Mouse (Mus musculus) right cerebral cortex, postnatal 36 days (tissue): ENCODE results near the gene Camta1.
"Not testable (repeated sequence)": the region's sequence is repeated elsewhere in the genome, so short reads cannot be mapped to it uniquely, and the experiment has no call there.

Source experiments
- DNase-seq, 2 experiments: peaks; one replicate each; pipeline ENCODE4 v3.0.0; 2022; ENCODE audit warnings: low spot score in 2 of 2, mixed read lengths in 1 of 2

Gene Camta1

GRCm38 (mm10) chr4:150900486-150900885 is 961.2 kb downstream of the Camta1 start:
- no peak for DNase-seq

- no peak for DNase-seq
Measured at GRCm38 (mm10) chr4:150898716-150899365, 962.8 kb downstream of the Camta1 start.

GRCm38 (mm10) chr4:150896896-150897624 is 964.6 kb downstream of the Camta1 start:
- DNase-seq: no peak

GRCm38 (mm10) chr4:150894718-150895501 is 966.8 kb downstream of the Camta1 start:
- DNase-seq: no peak

GRCm38 (mm10) chr4:150891308-150891707 is 970.4 kb downstream of the Camta1 start:
- no peak for DNase-seq

GRCm38 (mm10) chr4:150889955-150890315 is 971.7 kb downstream of the Camta1 start:
- no peak for DNase-seq

GRCm38 (mm10) chr4:150889273-150889954 is 972.3 kb downstream of the Camta1 start:
- no peak for DNase-seq

- no peak for DNase-seq
Measured at GRCm38 (mm10) chr4:150888492-150888891, 973.2 kb downstream of the Camta1 start.

- DNase-seq: no peak
Measured at GRCm38 (mm10) chr4:150887903-150888302, 973.8 kb downstream of the Camta1 start.

GRCm38 (mm10) chr4:150882632-150883031 is 979.0 kb downstream of the Camta1 start:
- no peak for DNase-seq

- DNase-seq: no peak
Measured at GRCm38 (mm10) chr4:150880364-150880763, 981.3 kb downstream of the Camta1 start.

- DNase-seq: no peak
Measured at GRCm38 (mm10) chr4:150879631-150880030, 982.0 kb downstream of the Camta1 start.

- DNase-seq: no peak
Measured at GRCm38 (mm10) chr4:150875393-150875792, 986.3 kb downstream of the Camta1 start.

- DNase-seq: not testable (repeated sequence)
Measured at GRCm38 (mm10) chr4:150874416-150874815, 987.3 kb downstream of the Camta1 start.

- no peak for DNase-seq
Measured at GRCm38 (mm10) chr4:150872681-150873080, 989.0 kb downstream of the Camta1 start.

- DNase-seq: peak; percentile 26 to 37
Measured at GRCm38 (mm10) chr4:150872139-150872651, 989.5 kb downstream of the Camta1 start.

GRCm38 (mm10) chr4:150871392-150872138 is 990.1 kb downstream of the Camta1 start:
- no peak for DNase-seq

GRCm38 (mm10) chr4:150870963-150871391 is 990.7 kb downstream of the Camta1 start:
- no peak for DNase-seq

GRCm38 (mm10) chr4:150869276-150870197 is 992.1 kb downstream of the Camta1 start:
- no peak for DNase-seq

GRCm38 (mm10) chr4:150868859-150869258 is 992.8 kb downstream of the Camta1 start:
- DNase-seq: no peak
